Mouse (Mus musculus) B cell, adult 62 days (primary cell): ENCODE data around the gene Trpc5os. TPM values are rescaled to one million over a fixed set of nuclear protein-coding genes. Genes with fewer than 3 reads are reported as not detected.

Experiments
- total RNA-seq: library from RNA; stranded (reverse); gene quantifications from 4 replicates; pipeline ENCODE4 v1.2.4, GENCODE M21; 2023

Gene Trpc5os
- total RNA-seq = not detected in 4 replicates

DNA sequence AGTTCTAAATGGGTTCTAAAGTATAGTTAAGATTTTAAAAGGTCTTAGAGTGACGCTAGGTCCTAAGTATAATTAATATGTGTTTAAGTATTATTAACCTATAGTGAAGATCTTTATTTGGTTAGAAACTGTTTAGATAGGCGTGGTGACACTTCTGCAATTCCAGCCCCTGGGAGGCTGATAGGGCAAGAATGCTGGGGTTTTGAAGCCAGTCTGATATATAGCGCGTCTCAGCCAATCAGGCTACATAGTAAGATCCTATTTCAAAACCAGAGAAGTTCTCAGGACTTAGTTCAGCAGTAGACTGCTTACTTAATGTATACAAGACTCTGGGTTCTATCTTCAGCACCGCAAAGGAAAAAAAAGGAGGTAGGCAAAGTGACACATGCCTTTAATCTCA lies at the start of gene Trpc5os:
Gene Trpc5os (plus strand): TSS at position 301 of the 400 bp plus-strand sequence.

Other genes with a start within 250 kb of the Trpc5os start
- gene Alg13, start 138.8 kb upstream of the Trpc5os start, total RNA-seq = 12.7 to 13.7 TPM (median 13.1 TPM) in 4 replicates
- not detected in 4 replicates for gene Trpc5, start 231.6 kb downstream of the Trpc5os start, total RNA-seq
- gene Rtl4, start 232.3 kb downstream of the Trpc5os start, total RNA-seq = not detected in 4 replicates